Comparison of ENCODE assay signal across 8 mouse cellular contexts in genomic region chr9:21238004-21238732, GRCm38 (mm10). TPM values are rescaled to one million over a fixed set of nuclear protein-coding genes. Genes with fewer than 3 reads are reported as not detected.
DNase-seq lines count a peak whose midpoint lies in the region; ATAC-seq and TF ChIP-seq lines count a peak whose summit lies in the region.

No protein-coding gene starts in this region.

- intact Hi-C loops in left cerebral cortex, postnatal 14 days (cut with DNase I) = loop anchor here (10.0 kb wide), 1 partner anchor 117 kb away; no protein-coding TSS in a partner anchor

- peaks cover 36% of the 10 kb centered on the region for H3K36me3 ChIP-seq in megakaryocyte, embryonic 14.5 days (replicated peaks; ENCODE audit: low read length)
- peaks cover 33% of the 10 kb centered on the region for H3K36me3 ChIP-seq in heart, postnatal 0 days (replicated peaks; ENCODE audit: control insufficient read depth, insufficient read depth, low read length)
- H3K36me3 ChIP-seq in limb, embryonic 13.5 days = peaks cover 38% of the 10 kb centered on the region

- peak overlapping the region; percentile 98 for H3K4me3 ChIP-seq in megakaryocyte, embryonic 14.5 days (replicated peaks)
- H3K4me3 ChIP-seq in heart, postnatal 0 days (ENCODE audit: low read depth, low read length) = peak overlapping the region; percentile 85
- peak overlapping the region; percentile 78 for H3K4me3 ChIP-seq in limb, embryonic 13.5 days
- H3K4me3 ChIP-seq in olfactory bulb, adult 2 months (ENCODE audit: insufficient read depth, low read depth, low read length) = peak overlapping the region; percentile 85

- no peak for TF ChIP-seq EP300 in heart, postnatal 0 days (IDR thresholded peaks at IDR 0.05; ENCODE audit: low read depth)

- peak overlapping the region; percentile 97 for H3K27ac ChIP-seq in heart, postnatal 0 days (ENCODE audit: low read depth)
- H3K27ac ChIP-seq in limb, embryonic 13.5 days = peak overlapping the region; percentile 95
- H3K27ac ChIP-seq in olfactory bulb, adult 2 months (ENCODE audit: insufficient read depth, low read depth, low read length) = peak overlapping the region; percentile 87

- peaks cover 4% of the 10 kb centered on the region; the same call in 1 of the 2 replicates for H3K9me3 ChIP-seq in megakaryocyte, embryonic 14.5 days
- no peaks in the 10 kb centered on the region for H3K9me3 ChIP-seq in heart, postnatal 0 days (replicated peaks; ENCODE audit: control insufficient read depth, low read length)
- H3K9me3 ChIP-seq in limb, embryonic 13.5 days = no peaks in the 10 kb centered on the region; the same call in 1 of the 2 replicates

- peak; percentile 59 for DNase-seq in embryo, embryonic 10.5 days (ENCODE audit: low spot score)
- peak; percentile 91 for DNase-seq in heart, postnatal 0 days (ENCODE audit: low spot score)
- DNase-seq in ovary, postnatal 36 days (ENCODE audit: low spot score) = no peak
- no peak for DNase-seq in left cerebral cortex, postnatal 14 days (ENCODE audit: low spot score in 2 of 2)

- TF ChIP-seq POLR2A in olfactory bulb, adult 2 months (IDR thresholded peaks at IDR 0.05; ENCODE audit: insufficient read depth, low read depth, low read length) = no peak

- under 1% methylated on average over 31 of the region's 31 CpGs for WGBS in heart, postnatal 0 days
- WGBS in limb, embryonic 13.5 days = under 1% methylated on average over 31 of the region's 31 CpGs
- 1% methylated on average over 29 of the region's 31 CpGs for WGBS in olfactory bulb, adult 2 months

- H3K27me3 ChIP-seq in megakaryocyte, embryonic 14.5 days (replicated peaks) = peaks cover 12% of the 10 kb centered on the region
- H3K27me3 ChIP-seq in heart, postnatal 0 days (ENCODE audit: control insufficient read depth, insufficient read depth, low read length) = peaks cover 7% of the 10 kb centered on the region
- peaks cover 16% of the 10 kb centered on the region for H3K27me3 ChIP-seq in limb, embryonic 13.5 days

- peaks cover 67% of the 10 kb centered on the region for H3K4me1 ChIP-seq in megakaryocyte, embryonic 14.5 days
- peaks cover 9% of the 10 kb centered on the region; the same call in 1 of the 2 replicates for H3K4me1 ChIP-seq in heart, postnatal 0 days (ENCODE audit: control insufficient read depth, insufficient read depth)
- peaks cover 24% of the 10 kb centered on the region for H3K4me1 ChIP-seq in limb, embryonic 13.5 days
- peaks cover 18% of the 10 kb centered on the region for H3K4me1 ChIP-seq in olfactory bulb, adult 2 months (ENCODE audit: control insufficient read depth, insufficient read depth, low read length)

- ATAC-seq in megakaryocyte, adult 5-6 weeks (ENCODE audit: poor library complexity, severe bottlenecking) = no peak
- ATAC-seq in heart, postnatal 0 days (ENCODE audit: insufficient read depth, low read depth) = peak; percentile 34
- ATAC-seq in limb, embryonic 13.5 days (ENCODE audit: low FRiP score, low read depth) = peak; percentile 38

- peak overlapping the region; percentile 94 for H3K9ac ChIP-seq in heart, postnatal 0 days (replicated peaks; ENCODE audit: low read depth, low read length)
- peak overlapping the region; percentile 93 for H3K9ac ChIP-seq in limb, embryonic 13.5 days

- peak overlapping the region; percentile 67 for H3K4me2 ChIP-seq in heart, postnatal 0 days (ENCODE audit: low read depth, low read length)
- H3K4me2 ChIP-seq in limb, embryonic 13.5 days (replicated peaks) = peak overlapping the region; percentile 72

- no peak for TF ChIP-seq CTCF in heart, postnatal 0 days (IDR thresholded peaks at IDR 0.05; ENCODE audit: low read depth)
- no peak for TF ChIP-seq CTCF in olfactory bulb, adult 2 months (IDR thresholded peaks at IDR 0.05; ENCODE audit: insufficient read depth, low read depth, low read length)

RNA-seq across cellular contexts. Expression of gene Keap1, which starts 1.0 kb away (rescaled TPM):
- 47.4 and 49.4 TPM in 2 replicates for polyA plus RNA-seq in megakaryocyte, embryonic 14.5 days (2012; ENCODE audit: insufficient read depth, low replicate concordance)
- 17.7 and 18.8 TPM in 2 replicates for total RNA-seq in megakaryocyte, adult 5-6 weeks (2015)
- total RNA-seq in megakaryocyte, adult 5-6 weeks (2017) = 34.0 and 36.9 TPM in 2 replicates
- 67.9 and 79.0 TPM in 2 replicates for total RNA-seq in heart, postnatal 0 days (2014; rRNA removed; ENCODE audit: low replicate concordance)
- polyA plus RNA-seq in heart, postnatal 0 days (2015; fragmentation: Nextera tagmentation; extraction: Ambion mirVana) = 42.7 and 45.7 TPM in 2 replicates
- polyA plus RNA-seq in limb, embryonic 13.5 days (2015; fragmentation: Nextera tagmentation; extraction: Ambion mirVana) = 79.7 and 82.5 TPM in 2 replicates
- not detected in 2 replicates for polyA plus RNA-seq in olfactory bulb, adult 2 months (2012; ENCODE audit: insufficient read depth, insufficient read length, low replicate concordance, missing spikeins)
- 10 to 100 TPM; 47.2 to 50.5 TPM for total RNA-seq in left cerebral cortex, postnatal 14 days (2021)

RNA-seq across cellular contexts. Expression of gene S1pr5, which starts 10.1 kb away (rescaled TPM):
- polyA plus RNA-seq in megakaryocyte, embryonic 14.5 days (2012; ENCODE audit: insufficient read depth, low replicate concordance) = not detected in 2 replicates
- total RNA-seq in megakaryocyte, adult 5-6 weeks (2015) = 3.6 and 4.0 TPM in 2 replicates
- total RNA-seq in megakaryocyte, adult 5-6 weeks (2017) = 7.9 and 9.0 TPM in 2 replicates
- not detected in 2 replicates for total RNA-seq in heart, postnatal 0 days (2014; rRNA removed; ENCODE audit: low replicate concordance)
- 0.10 and 0.15 TPM in 2 replicates for polyA plus RNA-seq in heart, postnatal 0 days (2015; fragmentation: Nextera tagmentation; extraction: Ambion mirVana)
- polyA plus RNA-seq in limb, embryonic 13.5 days (2015; fragmentation: Nextera tagmentation; extraction: Ambion mirVana) = 0.77 and 0.83 TPM in 2 replicates
- not detected in 2 replicates for polyA plus RNA-seq in olfactory bulb, adult 2 months (2012; ENCODE audit: insufficient read depth, insufficient read length, low replicate concordance, missing spikeins)
- total RNA-seq in left cerebral cortex, postnatal 14 days (2021) = 1 to 10 TPM; 3.4 to 5.2 TPM

RNA-seq across cellular contexts. Expression of gene Atg4d, which starts 26.9 kb away (rescaled TPM):
- 53.1 and 67.2 TPM in 2 replicates for polyA plus RNA-seq in megakaryocyte, embryonic 14.5 days (2012; ENCODE audit: insufficient read depth, low replicate concordance)
- 14.6 and 15.0 TPM in 2 replicates for total RNA-seq in megakaryocyte, adult 5-6 weeks (2015)
- total RNA-seq in megakaryocyte, adult 5-6 weeks (2017) = 13.5 and 19.3 TPM in 2 replicates
- total RNA-seq in heart, postnatal 0 days (2014; rRNA removed; ENCODE audit: low replicate concordance) = 41.2 and 67.4 TPM in 2 replicates
- 53.6 and 56.1 TPM in 2 replicates for polyA plus RNA-seq in heart, postnatal 0 days (2015; fragmentation: Nextera tagmentation; extraction: Ambion mirVana)
- polyA plus RNA-seq in limb, embryonic 13.5 days (2015; fragmentation: Nextera tagmentation; extraction: Ambion mirVana) = 31.4 and 32.8 TPM in 2 replicates
- not detected in 2 replicates for polyA plus RNA-seq in olfactory bulb, adult 2 months (2012; ENCODE audit: insufficient read depth, insufficient read length, low replicate concordance, missing spikeins)
- 10 to 100 TPM; 35.3 to 37.5 TPM for total RNA-seq in left cerebral cortex, postnatal 14 days (2021)

RNA-seq across cellular contexts. Expression of gene Kri1, which starts 49.6 kb away (rescaled TPM):
- 32.6 and 47.4 TPM in 2 replicates for polyA plus RNA-seq in megakaryocyte, embryonic 14.5 days (2012; ENCODE audit: insufficient read depth, low replicate concordance)
- total RNA-seq in megakaryocyte, adult 5-6 weeks (2015) = 28.0 and 28.4 TPM in 2 replicates
- 53.6 and 76.9 TPM in 2 replicates for total RNA-seq in megakaryocyte, adult 5-6 weeks (2017)
- total RNA-seq in heart, postnatal 0 days (2014; rRNA removed; ENCODE audit: low replicate concordance) = 7.0 and 16.3 TPM in 2 replicates
- 5.9 and 9.1 TPM in 2 replicates for polyA plus RNA-seq in heart, postnatal 0 days (2015; fragmentation: Nextera tagmentation; extraction: Ambion mirVana)
- 16.2 and 18.3 TPM in 2 replicates for polyA plus RNA-seq in limb, embryonic 13.5 days (2015; fragmentation: Nextera tagmentation; extraction: Ambion mirVana)
- not detected in 2 replicates for polyA plus RNA-seq in olfactory bulb, adult 2 months (2012; ENCODE audit: insufficient read depth, insufficient read length, low replicate concordance, missing spikeins)
- 10 to 100 TPM; 31.9 to 32.3 TPM for total RNA-seq in left cerebral cortex, postnatal 14 days (2021)

RNA-seq across cellular contexts. Expression of gene Cdkn2d, which starts 53.0 kb away (rescaled TPM):
- 94.7 and 248 TPM in 2 replicates for polyA plus RNA-seq in megakaryocyte, embryonic 14.5 days (2012; ENCODE audit: insufficient read depth, low replicate concordance)
- 132 and 138 TPM in 2 replicates for total RNA-seq in megakaryocyte, adult 5-6 weeks (2015)
- 65.6 and 75.3 TPM in 2 replicates for total RNA-seq in megakaryocyte, adult 5-6 weeks (2017)
- 67.4 and 103 TPM in 2 replicates for total RNA-seq in heart, postnatal 0 days (2014; rRNA removed; ENCODE audit: low replicate concordance)
- 65.8 and 67.5 TPM in 2 replicates for polyA plus RNA-seq in heart, postnatal 0 days (2015; fragmentation: Nextera tagmentation; extraction: Ambion mirVana)
- 51.2 and 51.6 TPM in 2 replicates for polyA plus RNA-seq in limb, embryonic 13.5 days (2015; fragmentation: Nextera tagmentation; extraction: Ambion mirVana)
- polyA plus RNA-seq in olfactory bulb, adult 2 months (2012; ENCODE audit: insufficient read depth, insufficient read length, low replicate concordance, missing spikeins) = not detected in 2 replicates
- 10 to 100 TPM; 57.5 to 62.9 TPM for total RNA-seq in left cerebral cortex, postnatal 14 days (2021)

Comparison
In these comparisons a context has a peak if more than half of its experiments do, and no peak if none do; other contexts are left out.
1. DNase-seq: peak in embryo, embryonic 10.5 days (single experiment) and heart, postnatal 0 days (single experiment); none in ovary, postnatal 36 days (single experiment) and left cerebral cortex, postnatal 14 days (0 of 2).
2. Peak in every context shown above with its lines, with median percentiles within 50 percentile points of each other: H3K4me3 ChIP-seq and H3K27ac ChIP-seq.